Mouse (Mus musculus) left cerebral cortex, adult 2 months (tissue): ENCODE results near the gene Nod2. TPM values are rescaled to one million over a fixed set of nuclear protein-coding genes. Genes with fewer than 3 reads are reported as not detected.
"Not testable (repeated sequence)": the region's sequence is repeated elsewhere in the genome, so short reads cannot be mapped to it uniquely, and the experiment has no call there.

Experiments used
- DNase-seq, 2 experiments: peaks; one replicate each; pipeline ENCODE4 v3.0.0; 2021 to 2022; ENCODE audit warnings: low spot score in 2 of 2, mixed read lengths in 1 of 2; ENCODE audit errors: extremely low spot score in 1 of 2
- H3K27ac ChIP-seq: fragments of 200-600 bp; 2 replicates; pipeline ENCODE4 v1.8.1; 2022
- H3K4me3 ChIP-seq: fragments of 200-600 bp; 2 replicates; pipeline ENCODE4 v1.8.1; 2022
- CTCF ChIP-seq: fragments of 200-600 bp; IDR thresholded peaks from 2 replicates; pipeline ENCODE4 v1.8.1; 2022; ENCODE audit warnings: antibody characterized with exemption, mild to moderate bottlenecking, moderate library complexity
- intact Hi-C: fragments of 180-260 bp; cut with DNase I; formaldehyde crosslinking; loops from one replicate; pipeline ENCODE4 v1.15.1; 2025
- total RNA-seq, 2 experiments: library from RNA; stranded (reverse); gene quantifications; 2 replicates each; pipeline ENCODE4 v1.2.3; 2021

Gene Nod2
- total RNA-seq, 2 experiments from 2014 or later, result 0.27 to 0.65 TPM

DNA sequence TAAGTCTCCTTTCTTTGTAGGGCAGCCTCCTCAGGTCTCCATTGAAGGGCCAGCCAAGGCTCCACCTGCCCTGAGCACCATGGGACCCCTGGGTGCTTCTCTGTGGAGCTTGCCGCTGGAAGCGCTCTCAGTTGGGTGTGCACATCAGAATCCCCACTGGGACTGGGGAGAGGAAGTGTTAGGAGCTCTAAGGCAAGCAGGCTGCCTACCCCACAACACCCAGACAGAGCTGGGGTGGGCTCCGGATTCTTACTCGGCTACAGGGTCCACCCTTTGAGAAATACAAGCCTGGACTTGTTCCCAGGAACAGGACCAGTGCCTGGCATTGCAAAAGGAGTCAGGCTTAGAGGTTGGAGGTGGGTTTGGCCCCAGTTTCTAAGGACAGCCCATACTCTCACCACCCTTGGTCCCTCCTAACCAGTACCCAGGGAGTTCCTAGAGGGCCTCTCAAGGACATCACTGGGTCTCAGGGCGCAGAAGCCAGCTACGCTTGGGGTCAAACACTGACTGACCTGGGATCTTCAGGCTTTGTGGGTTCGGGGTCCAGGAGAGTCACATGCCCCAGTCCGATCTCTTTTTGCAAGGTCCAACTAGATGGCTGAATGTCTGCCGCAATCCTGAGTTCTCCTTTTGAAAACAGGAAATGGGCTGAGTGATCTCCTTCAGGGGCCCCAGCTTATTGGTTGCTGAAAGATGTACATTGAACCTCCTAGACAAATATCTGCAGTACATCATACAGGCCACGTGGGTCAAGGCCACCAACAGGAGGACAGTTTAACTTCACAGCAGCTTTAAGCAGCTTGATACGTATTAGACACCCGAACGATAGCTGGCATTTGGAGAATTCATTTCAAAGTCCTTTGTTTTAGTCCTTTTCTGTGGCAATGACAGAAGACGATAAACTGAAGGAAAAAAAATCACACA lies 11.4 kb upstream of the Nod2 start, which contains the start of gene Snx20:
Snx20 (minus strand) TSS at position 655 of the 924 bp plus-strand sequence.
- Histone ChIP-seq H3K27ac (no peak within 1 kb of the TSS), H3K4me3 (no peak within 1 kb of the TSS)
- intact Hi-C loops, result no loop called here
- TF ChIP-seq CTCF, result no peak; the same call in 1 of the 2 replicates
- DNase-seq, result no peak

DNA sequence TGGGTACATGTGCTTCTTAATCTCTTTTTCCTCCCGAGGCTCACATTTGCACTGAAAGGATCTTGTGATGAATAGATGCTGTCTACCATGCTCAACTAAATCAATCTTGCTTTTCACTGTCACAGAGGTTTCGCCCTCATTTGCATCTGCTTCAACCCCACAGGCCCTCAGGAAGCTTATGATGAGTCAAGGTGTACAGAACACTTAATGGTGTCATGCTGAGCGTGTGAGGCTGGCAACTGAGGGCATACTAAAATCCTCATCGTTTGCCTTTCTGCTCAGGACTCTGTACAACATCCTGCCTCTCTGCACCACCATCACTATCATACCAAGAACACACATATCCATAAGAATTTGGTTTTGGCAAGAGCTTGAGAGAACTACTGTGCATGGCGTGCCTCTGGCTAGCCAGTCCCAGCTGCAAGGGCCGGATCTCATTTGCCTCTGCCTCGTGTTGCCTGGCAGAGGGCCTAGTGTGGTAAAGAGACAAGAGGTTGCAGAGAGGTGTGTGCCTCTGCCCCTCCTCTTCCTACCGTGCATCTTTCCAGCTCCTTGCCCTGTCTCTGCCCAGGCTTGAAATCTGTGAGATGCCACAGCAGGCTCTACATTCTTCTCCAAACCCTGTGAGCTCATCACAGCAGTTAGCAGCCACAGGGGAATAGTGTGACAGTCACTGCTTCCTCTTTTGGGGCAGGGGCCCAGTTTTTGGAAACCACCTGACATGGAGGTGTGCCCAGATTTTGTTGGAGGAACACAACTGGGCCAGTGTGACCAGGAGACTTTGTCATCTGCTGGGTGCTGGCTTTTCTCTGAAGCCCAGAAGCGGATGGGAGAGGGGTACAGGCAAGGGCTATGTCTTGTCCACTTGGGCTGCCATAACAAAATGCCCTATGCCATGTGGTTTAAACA lies 9.8 kb upstream of the Nod2 start:
- no peak for TF ChIP-seq CTCF
- intact Hi-C loops, result no loop called here
- Histone ChIP-seq H3K4me3 (no peak overlapping the region), H3K27ac (no peak overlapping the region)
- DNase-seq, result no peak

DNA sequence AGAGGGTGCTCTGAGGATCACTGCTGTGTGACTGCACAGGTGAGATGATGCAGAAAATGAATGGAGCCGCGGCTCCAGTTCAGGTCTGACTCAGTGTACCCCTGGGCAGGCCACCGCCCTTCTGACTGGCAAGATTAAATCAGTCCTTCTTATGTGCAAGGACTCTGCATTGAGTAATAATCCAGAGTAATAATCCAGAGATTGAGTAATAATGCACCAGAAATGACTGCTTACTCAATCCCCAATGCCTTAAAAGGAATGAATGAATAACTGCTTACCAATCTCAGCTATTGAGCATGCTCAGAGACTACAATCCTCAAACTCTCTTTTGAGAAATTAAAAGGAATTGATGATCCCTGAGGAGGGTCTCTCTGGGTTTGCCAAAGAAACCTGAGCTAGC lies 8.2 kb upstream of the Nod2 start:
- DNase-seq, result no peak
- intact Hi-C loops, result no loop called here
- no peak for TF ChIP-seq CTCF
- no peak overlapping the region for H3K4me3 ChIP-seq
- H3K27ac ChIP-seq, result no peak overlapping the region

DNA sequence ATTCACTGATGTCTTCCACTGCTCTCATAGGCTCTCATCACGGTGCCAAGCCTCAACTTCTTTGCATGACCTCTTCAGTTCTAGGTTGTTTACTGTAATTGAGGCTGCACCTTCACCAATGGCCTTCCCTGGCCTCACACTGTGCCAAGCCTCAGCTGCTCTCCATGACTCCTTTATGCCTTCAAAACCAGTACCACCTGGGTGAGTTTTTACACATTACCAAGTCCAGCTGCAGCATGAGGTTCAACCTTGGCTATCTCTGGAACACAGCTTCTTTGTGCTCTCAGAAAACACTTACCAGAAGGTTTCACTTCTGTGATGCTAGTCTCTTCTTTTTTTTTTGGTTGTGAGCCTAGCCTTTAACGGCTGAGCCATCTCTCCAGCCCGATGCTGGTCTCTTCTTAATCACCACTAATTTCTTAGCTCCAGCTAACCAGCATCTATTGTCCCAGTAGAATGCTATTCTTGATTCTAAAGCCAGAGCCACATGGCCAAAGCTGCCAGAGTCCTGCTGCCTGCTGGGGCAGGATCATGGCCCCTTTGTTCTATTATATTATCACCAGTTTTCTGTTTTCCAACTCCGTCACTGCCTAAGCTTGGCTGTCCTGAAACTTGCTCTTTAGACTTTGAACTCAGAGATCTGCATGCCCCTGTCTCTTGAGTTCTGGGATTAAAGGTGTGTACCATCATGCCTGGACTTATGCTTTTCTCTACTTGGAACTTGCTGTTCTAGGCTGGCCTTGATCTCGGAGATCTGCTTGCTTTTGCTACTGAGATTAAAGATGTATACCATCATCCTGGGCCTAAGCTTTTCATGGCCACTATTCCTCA lies 4.2 kb upstream of the Nod2 start:
- Histone ChIP-seq H3K27ac (no peak overlapping the region), H3K4me3 (no peak overlapping the region)
- DNase-seq, result no peak
- intact Hi-C loops, result no loop called here
- TF ChIP-seq CTCF, result no peak

DNA sequence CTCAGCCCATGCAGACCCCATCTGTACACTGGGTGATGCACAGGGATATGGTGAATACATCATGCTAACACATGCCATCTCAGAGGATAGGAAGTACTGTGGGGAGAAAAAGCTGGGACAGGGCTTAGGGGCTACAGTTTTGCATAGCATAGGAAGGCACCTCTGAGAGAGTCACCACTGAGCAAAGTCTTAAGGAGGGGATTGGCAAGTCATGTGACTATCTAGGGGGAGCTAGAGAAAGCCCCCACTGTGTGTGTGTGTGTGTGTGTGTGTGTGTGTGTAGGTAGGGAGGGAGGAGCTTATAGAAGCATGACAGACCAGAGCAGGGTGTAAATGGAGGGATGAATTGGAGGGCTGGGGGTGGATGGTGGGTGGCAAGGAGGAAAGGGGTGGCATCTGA lies 1.2 kb downstream of the Nod2 start:
- intact Hi-C loops, result no loop called here
- no peak overlapping the region for H3K4me3 ChIP-seq
- H3K27ac ChIP-seq, result no peak overlapping the region
- TF ChIP-seq CTCF, result no peak
- DNase-seq, result no peak

DNA sequence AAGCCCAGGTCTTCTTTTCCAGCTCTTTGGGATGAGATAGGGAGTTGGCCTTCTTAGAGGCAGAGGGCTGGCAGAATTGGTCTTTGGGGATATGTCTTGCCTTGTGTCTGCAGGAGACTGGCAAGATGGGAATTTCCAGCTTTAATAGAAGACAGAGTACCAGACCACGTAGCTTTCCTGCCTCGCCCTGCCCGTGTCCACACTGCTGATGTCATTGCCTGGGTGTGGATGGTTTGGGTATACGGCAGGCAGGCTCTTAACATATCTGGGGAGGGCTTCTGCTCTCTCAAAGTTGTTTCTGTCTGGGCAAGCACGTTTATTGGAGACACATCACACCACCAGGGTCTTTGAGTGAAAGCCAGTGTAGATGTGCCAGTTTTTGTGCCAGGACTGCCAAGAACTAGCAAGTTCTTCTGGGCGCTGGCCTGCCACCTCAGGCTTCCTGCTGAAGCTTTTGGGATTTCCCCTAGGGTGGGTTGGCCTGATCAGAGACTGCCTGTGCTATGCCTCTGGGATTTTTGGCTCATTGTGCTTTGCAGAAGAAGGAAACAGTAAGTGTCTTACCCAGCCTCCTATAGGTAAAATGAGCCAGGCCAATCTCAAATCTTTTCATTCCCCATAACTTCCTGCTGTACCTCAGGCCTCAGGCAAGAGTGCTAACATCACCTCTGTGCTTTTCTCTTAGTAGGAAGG lies 3.0 kb downstream of the Nod2 start:
- Histone ChIP-seq H3K4me3 (no peak overlapping the region), H3K27ac (no peak overlapping the region)
- no peak for DNase-seq
- intact Hi-C loops, result no loop called here
- no peak for TF ChIP-seq CTCF

DNA sequence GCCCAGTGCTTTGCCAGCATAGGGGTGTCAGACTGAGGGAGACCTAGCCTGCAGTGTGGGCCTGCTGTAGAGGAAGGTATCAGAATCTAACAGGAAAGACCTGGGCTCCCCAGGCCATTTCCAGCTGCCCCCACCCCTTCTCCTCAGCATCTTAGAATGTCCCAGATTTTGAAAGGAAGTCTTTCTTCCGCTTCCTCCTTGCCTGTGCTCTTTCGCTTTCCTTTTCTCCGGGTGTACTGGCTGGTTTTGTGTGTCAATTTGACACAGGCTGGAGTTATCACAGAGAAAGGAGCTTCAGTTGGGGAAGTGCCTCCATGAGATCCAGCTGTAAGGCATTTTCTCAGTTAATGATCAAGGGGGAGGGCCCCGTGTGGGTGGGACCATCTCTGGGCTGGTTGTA lies 4.0 kb downstream of the Nod2 start:
- H3K4me3 ChIP-seq, intact Hi-C loops, H3K27ac ChIP-seq, DNase-seq: not testable (repeated sequence)

DNA sequence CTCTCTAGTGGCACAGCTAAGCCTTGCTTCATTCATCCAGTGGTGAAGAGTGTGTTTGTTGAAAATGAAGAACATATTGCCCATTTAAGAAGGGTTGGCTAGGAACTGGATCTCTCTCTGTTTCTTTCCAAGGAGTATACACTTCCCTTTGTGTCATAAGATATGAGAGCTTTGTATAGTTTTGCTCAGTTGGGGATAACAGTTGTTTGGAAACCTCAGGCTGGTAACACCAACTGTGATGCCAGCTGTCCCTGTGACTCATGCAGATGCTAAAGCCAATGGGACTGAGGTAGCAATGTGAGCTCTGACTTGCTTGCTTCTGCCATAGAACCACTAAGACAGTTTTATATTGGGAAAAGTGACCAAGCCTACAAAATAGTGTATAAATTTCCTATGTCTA lies 8.2 kb downstream of the Nod2 start:
- intact Hi-C loops, result no loop called here
- no peak for TF ChIP-seq CTCF
- DNase-seq, result peak in 1 of 2 experiments; percentile 64
- Histone ChIP-seq H3K4me3 (no peak overlapping the region), H3K27ac (no peak overlapping the region)

DNA sequence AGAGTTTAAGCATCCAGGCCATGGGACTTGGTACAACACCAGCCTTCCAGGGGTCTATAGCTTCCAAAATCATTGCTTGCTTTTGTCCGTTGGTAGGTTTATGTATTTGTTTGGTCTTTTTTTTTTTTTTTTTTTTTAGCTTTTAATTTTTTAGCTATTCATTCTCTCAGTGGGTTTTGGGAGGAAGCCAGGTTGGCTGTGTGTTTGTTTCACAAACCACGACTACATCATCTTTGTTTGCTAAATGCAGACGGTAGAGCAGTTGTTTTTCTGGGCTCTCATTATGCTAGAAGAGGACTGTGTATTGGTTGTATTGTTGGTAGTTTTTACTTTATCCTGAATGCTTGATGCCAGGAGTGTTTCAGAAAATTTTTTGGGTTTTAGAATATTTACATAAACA lies 12.8 kb downstream of the Nod2 start:
- TF ChIP-seq CTCF, result no peak
- DNase-seq, result no peak
- intact Hi-C loops, result no loop called here
- Histone ChIP-seq H3K27ac (no peak overlapping the region), H3K4me3 (no peak overlapping the region)

DNA sequence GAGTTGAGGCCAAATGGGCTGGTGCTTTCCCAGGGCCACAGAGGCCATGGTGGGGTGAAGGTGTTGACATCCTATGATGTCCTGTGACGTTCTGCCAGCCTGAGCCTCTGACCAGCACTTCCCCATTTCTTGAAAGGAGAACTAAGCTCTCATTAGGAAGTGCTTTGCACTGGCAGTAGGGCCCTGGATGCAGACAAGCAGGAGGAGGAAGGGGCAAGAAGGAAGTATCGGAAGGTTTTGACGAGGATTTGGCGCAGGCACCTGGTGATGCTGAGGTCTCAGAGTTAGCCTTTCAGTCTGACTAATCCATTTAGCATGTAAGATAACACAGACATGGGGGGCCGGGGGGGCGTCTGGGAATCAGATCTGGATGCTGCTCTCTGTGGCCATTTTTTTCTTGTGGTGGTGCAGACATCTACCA lies 15.3 kb downstream of the Nod2 start:
- no peak overlapping the region for H3K4me3 ChIP-seq

DNA sequence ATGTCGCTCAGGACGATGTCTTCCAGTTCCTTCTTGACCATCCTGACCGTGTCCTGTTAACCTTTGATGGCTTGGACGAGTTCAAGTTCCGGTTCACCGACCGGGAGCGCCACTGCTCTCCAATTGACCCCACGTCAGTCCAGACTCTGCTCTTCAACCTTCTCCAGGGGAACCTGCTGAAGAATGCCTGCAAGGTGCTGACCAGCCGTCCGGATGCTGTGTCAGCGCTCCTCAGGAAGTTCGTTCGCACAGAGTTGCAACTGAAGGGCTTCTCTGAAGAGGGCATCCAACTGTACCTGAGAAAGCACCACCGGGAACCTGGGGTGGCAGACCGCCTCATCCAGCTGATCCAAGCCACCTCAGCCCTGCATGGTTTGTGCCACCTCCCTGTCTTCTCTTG lies 17.0 kb downstream of the Nod2 start:
- no peak for TF ChIP-seq CTCF
- intact Hi-C loops, result no loop called here
- no peak overlapping the region for H3K27ac ChIP-seq

More for the DNA sequence above, 15.3 kb downstream of the Nod2 start:
- H3K27ac ChIP-seq, result no peak overlapping the region
- DNase-seq, result no peak
- intact Hi-C loops, result no loop called here
- TF ChIP-seq CTCF, result no peak

More for the DNA sequence above, 17.0 kb downstream of the Nod2 start:
- no peak for DNase-seq
- H3K4me3 ChIP-seq, result no peak overlapping the region
